Mouse (Mus musculus) thymus, postnatal 36 days (tissue): ENCODE measurements at regions not wholly inside any gene's neighbourhood (a gene's known extent, or its start where the extent isn't known, plus 50 kb on each side); places are given as distances from the start of the nearest gene placed in this dataset.

Experiments
- DNase-seq, 2 experiments: peaks; one replicate each; pipeline ENCODE4 v3.0.0; 2022; ENCODE audit warnings: mixed read lengths in 2 of 2

- DNase-seq: no peak
Measured at GRCm38 (mm10) chr16:76232680-76233079, 140.9 kb downstream of the Nrip1 start.

- no peak for DNase-seq
Measured at GRCm38 (mm10) chr16:76232174-76232573, 141.5 kb downstream of the Nrip1 start.

GRCm38 (mm10) chr16:76230516-76231302, 142.9 kb downstream of the Nrip1 start:
- no peak for DNase-seq

GRCm38 (mm10) chr16:76228451-76228850, 145.2 kb downstream of the Nrip1 start:
- DNase-seq: no peak

GRCm38 (mm10) chr16:76226446-76226845, 147.2 kb downstream of the Nrip1 start:
- peak in 1 of 2 experiments; percentile 11 for DNase-seq

- DNase-seq: no peak
Measured at GRCm38 (mm10) chr16:76225587-76226226, 147.9 kb downstream of the Nrip1 start.

GRCm38 (mm10) chr16:76224901-76225586, 148.6 kb downstream of the Nrip1 start:
- no peak for DNase-seq

- DNase-seq: no peak
Measured at GRCm38 (mm10) chr16:76223716-76224115, 149.9 kb downstream of the Nrip1 start.

GRCm38 (mm10) chr16:76222960-76223359, 150.7 kb downstream of the Nrip1 start:
- no peak for DNase-seq

GRCm38 (mm10) chr16:76220466-76220865, 153.2 kb downstream of the Nrip1 start:
- DNase-seq: no peak

- DNase-seq: no peak
Measured at GRCm38 (mm10) chr16:76219233-76219632, 154.4 kb downstream of the Nrip1 start.

- no peak for DNase-seq
Measured at GRCm38 (mm10) chr16:76218310-76219170, 155.1 kb downstream of the Nrip1 start.

- DNase-seq: no peak
Measured at GRCm38 (mm10) chr16:76216184-76216583, 157.4 kb downstream of the Nrip1 start.

GRCm38 (mm10) chr16:76215558-76215957, 158.1 kb downstream of the Nrip1 start:
- no peak for DNase-seq

- peak; percentile 75 to 80 for DNase-seq
Measured at GRCm38 (mm10) chr16:76201773-76202571, 171.7 kb downstream of the Nrip1 start.

- no peak for DNase-seq
Measured at GRCm38 (mm10) chr16:76200801-76201728, 172.6 kb downstream of the Nrip1 start.

- peak in 1 of 2 experiments; percentile 30 for DNase-seq
Measured at GRCm38 (mm10) chr16:76200268-76200667, 173.4 kb downstream of the Nrip1 start.

- DNase-seq: no peak
Measured at GRCm38 (mm10) chr16:76199006-76199405, 174.6 kb downstream of the Nrip1 start.

- no peak for DNase-seq
Measured at GRCm38 (mm10) chr16:76194291-76194690, 172.2 kb upstream of the Samsn1 start.

- no peak for DNase-seq
Measured at GRCm38 (mm10) chr16:76191135-76191534, 169.1 kb upstream of the Samsn1 start.

- no peak for DNase-seq
Measured at GRCm38 (mm10) chr16:76183556-76183955, 161.5 kb upstream of the Samsn1 start.
